17 mouse cellular contexts compared by ENCODE assay signal in genomic region chr6:17797271-17797713, GRCm38 (mm10).
A peak's percentile ranks its signal among the peaks of the same experiment; 100 is the strongest.
DNase-seq lines count a peak whose midpoint lies in the region; ATAC-seq and TF ChIP-seq lines count a peak whose summit lies in the region.
"Had no signal": no experiment of that assay in that cellular context is flagged by ENCODE, and none has a peak within 500 bp of the region (broad histone marks: within the 10 kb centered on the region; RNA-seq: fewer than 3 reads in every experiment).

No protein-coding gene starts in this region.

- H3K9ac ChIP-seq in forebrain, embryonic 14.5 days (ENCODE audit: low read length): no peak overlapping the region
- H3K9ac ChIP-seq in hindbrain, postnatal 0 days (replicated peaks; ENCODE audit: low read length): no peak overlapping the region
- no peak overlapping the region for H3K9ac ChIP-seq in neural tube, embryonic 13.5 days
- H3K9ac ChIP-seq: heart, embryonic 12.5 days; lung, embryonic 14.5 days; stomach, embryonic 15.5 days had no signal

- ATAC-seq in forebrain, embryonic 14.5 days: peak; percentile 97
- ATAC-seq in hindbrain, postnatal 0 days: peak; percentile 97
- ATAC-seq in neural tube, embryonic 13.5 days (ENCODE audit: low read depth): peak; percentile 94
- ATAC-seq: CD4-positive, CD25-positive, alpha-beta regulatory T cell, adult 4 months had no signal

- no peak for TF ChIP-seq CTCF in brain, embryonic 14.5 days (IDR thresholded peaks at IDR 0.05; ENCODE audit: borderline replicate concordance, extremely low read depth, insufficient read depth, insufficient read length)
- no peak for TF ChIP-seq CTCF in hindbrain, postnatal 0 days (IDR thresholded peaks at IDR 0.05; ENCODE audit: low read depth)
- TF ChIP-seq CTCF in gastrocnemius, adult 2 months (IDR thresholded peaks at IDR 0.05): no peak

- H3K36me3 ChIP-seq in forebrain, embryonic 14.5 days (ENCODE audit: control insufficient read depth, insufficient read depth, low read length): no peaks in the 10 kb centered on the region
- no peaks in the 10 kb centered on the region for H3K36me3 ChIP-seq in hindbrain, postnatal 0 days (ENCODE audit: insufficient read depth, low read length)
- H3K36me3 ChIP-seq in neural tube, embryonic 13.5 days: no peaks in the 10 kb centered on the region
- H3K36me3 ChIP-seq: heart, embryonic 12.5 days; stomach, embryonic 15.5 days had no signal

- no peaks in the 10 kb centered on the region for H3K27me3 ChIP-seq in forebrain, embryonic 14.5 days (replicated peaks; ENCODE audit: control insufficient read depth, insufficient read depth, low read length)
- H3K27me3 ChIP-seq in hindbrain, postnatal 0 days (ENCODE audit: insufficient read depth, low read length): no peaks in the 10 kb centered on the region
- no peaks in the 10 kb centered on the region for H3K27me3 ChIP-seq in neural tube, embryonic 13.5 days
- H3K27me3 ChIP-seq: heart, embryonic 12.5 days; stomach, embryonic 15.5 days had no signal

- no peak overlapping the region for H3K4me3 ChIP-seq in forebrain, embryonic 14.5 days (ENCODE audit: low read depth, low read length)
- H3K4me3 ChIP-seq in hindbrain, postnatal 0 days (ENCODE audit: low read length): no peak overlapping the region
- H3K4me3 ChIP-seq in neural tube, embryonic 13.5 days: no peak overlapping the region
- H3K4me3 ChIP-seq in gastrocnemius, adult 2 months: no peak overlapping the region
- H3K4me3 ChIP-seq: erythroblast, embryonic 14.5 days; heart, embryonic 12.5 days; stomach, embryonic 15.5 days had no signal

- intact Hi-C loops in gastrocnemius, adult 2 months (cut with DNase I): no loop called here

- TF ChIP-seq POLR2A in brain, embryonic 14.5 days (IDR thresholded peaks at IDR 0.05; ENCODE audit: borderline replicate concordance, extremely low read depth, insufficient read depth, insufficient read length, poor library complexity, severe bottlenecking): no peak

- peaks cover 15% of the 10 kb centered on the region; the same call in 1 of the 2 replicates for H3K4me1 ChIP-seq in forebrain, embryonic 14.5 days (ENCODE audit: control insufficient read depth, insufficient read depth, low read length)
- H3K4me1 ChIP-seq in hindbrain, postnatal 0 days (ENCODE audit: insufficient read depth, low read length): no peaks in the 10 kb centered on the region
- H3K4me1 ChIP-seq in neural tube, embryonic 13.5 days (replicated peaks): peaks cover 17% of the 10 kb centered on the region
- H3K4me1 ChIP-seq: stomach, embryonic 15.5 days had no signal

- H3K9me3 ChIP-seq in forebrain, embryonic 14.5 days (replicated peaks; ENCODE audit: control insufficient read depth, low read length): no peaks in the 10 kb centered on the region
- H3K9me3 ChIP-seq in hindbrain, postnatal 0 days (ENCODE audit: low read length): no peaks in the 10 kb centered on the region
- H3K9me3 ChIP-seq in neural tube, embryonic 13.5 days: no peaks in the 10 kb centered on the region
- H3K9me3 ChIP-seq: heart, embryonic 12.5 days; stomach, embryonic 15.5 days had no signal

- WGBS in forebrain, embryonic 14.5 days: 8% methylated on average over 5 of the region's 5 CpGs
- 14% methylated on average over 5 of the region's 5 CpGs for WGBS in hindbrain, postnatal 0 days
- WGBS in neural tube, embryonic 13.5 days: 23% methylated on average over 5 of the region's 5 CpGs

- DNase-seq in brain, embryonic 14.5 days (ENCODE audit: low read depth): peak; percentile 95
- peak; percentile 91 for DNase-seq in forebrain, embryonic 14.5 days (ENCODE audit: low spot score)
- peak; percentile 49 for DNase-seq in hindbrain, postnatal 0 days (ENCODE audit: low spot score)
- DNase-seq in layer of hippocampus, postnatal 25 days (ENCODE audit: extremely low spot score in 1 of 2, low spot score in 1 of 2): no peak
- no peak for DNase-seq in thymus, postnatal 10 days (ENCODE audit: low spot score in 2 of 2)
- DNase-seq in gastrocnemius, adult 2 months: no peak
- DNase-seq: cerebellum, postnatal 14 days; kidney, postnatal 14 days; layer of hippocampus, postnatal 36 days; lung, embryonic 14.5 days; right cerebral cortex, postnatal 4 days; thymus, postnatal 36 days had no signal

- peak overlapping the region; percentile 56 for H3K27ac ChIP-seq in forebrain, embryonic 14.5 days (ENCODE audit: low read depth, low read length)
- no peak overlapping the region; the same call in 1 of the 2 replicates for H3K27ac ChIP-seq in hindbrain, postnatal 0 days
- H3K27ac ChIP-seq in neural tube, embryonic 13.5 days (replicated peaks): peak overlapping the region; percentile 65
- H3K27ac ChIP-seq in gastrocnemius, adult 2 months: no peak overlapping the region
- H3K27ac ChIP-seq: stomach, embryonic 15.5 days had no signal

- H3K4me2 ChIP-seq in forebrain, embryonic 14.5 days (ENCODE audit: low read length): no peak overlapping the region
- H3K4me2 ChIP-seq in hindbrain, postnatal 0 days (ENCODE audit: low read depth, low read length): no peak overlapping the region
- H3K4me2 ChIP-seq in neural tube, embryonic 13.5 days: no peak overlapping the region
- H3K4me2 ChIP-seq: heart, embryonic 12.5 days; lung, embryonic 14.5 days; stomach, embryonic 15.5 days had no signal

Comparison
In these comparisons a context has a peak if more than half of its experiments do, and no peak if none do; other contexts are left out.
1. DNase-seq: peak in brain, embryonic 14.5 days (single experiment), forebrain, embryonic 14.5 days (single experiment) and hindbrain, postnatal 0 days (single experiment); none in layer of hippocampus, postnatal 25 days (0 of 2), thymus, postnatal 10 days (0 of 2) and gastrocnemius, adult 2 months (single experiment).
2. H3K27ac ChIP-seq: peak in forebrain, embryonic 14.5 days (single experiment) and neural tube, embryonic 13.5 days (single experiment); none in hindbrain, postnatal 0 days (single experiment) and gastrocnemius, adult 2 months (single experiment).
3. Peak in every context shown above with its lines, with median percentiles within 50 percentile points of each other: ATAC-seq.